ENCODE assay signal across 21 mouse cellular contexts in the genomic region with DNA sequence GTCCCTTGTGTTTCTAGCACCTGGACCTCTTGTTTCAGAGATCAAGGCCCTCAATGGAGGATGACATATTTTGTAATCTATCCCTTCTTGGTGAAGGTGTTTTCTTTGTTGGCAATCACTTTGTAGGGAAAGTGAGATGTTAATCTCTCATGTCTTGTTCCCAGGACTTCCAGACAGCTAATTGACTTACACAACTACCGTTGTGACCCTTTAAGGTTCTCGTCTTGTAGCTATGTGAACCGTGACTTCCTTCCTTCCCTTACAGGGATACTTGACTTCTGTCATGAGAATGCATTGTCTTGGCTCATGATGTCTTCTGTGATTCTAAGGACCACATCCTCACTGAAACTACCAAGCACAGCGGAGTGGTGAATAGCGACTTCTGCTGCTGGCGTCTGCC.
"Had no signal": no experiment of that assay in that cellular context is flagged by ENCODE, and none has a peak within 500 bp of the region (broad histone marks: within the 10 kb centered on the region; RNA-seq: fewer than 3 reads in every experiment).

No protein-coding gene starts in this region.

- DNase-seq: forebrain, postnatal 0 days; gastrocnemius, postnatal 14 days; gastrocnemius, postnatal 36 days; heart, adult 11 months; heart, adult 2 months; heart, postnatal 14 days; heart, postnatal 36 days; layer of hippocampus, adult 9-11 months; layer of hippocampus, postnatal 36 days; left cerebral cortex, postnatal 4 days had no signal

- H3K4me3 ChIP-seq: heart, adult 2 months; heart, embryonic 13.5 days; heart, embryonic 15.5 days; hindbrain, embryonic 13.5 days; hindbrain, embryonic 15.5 days; limb, embryonic 13.5 days; limb, embryonic 15.5 days; liver, embryonic 12.5 days had no signal

- H3K9ac ChIP-seq: forebrain, postnatal 0 days; heart, embryonic 13.5 days; heart, embryonic 15.5 days; hindbrain, embryonic 13.5 days; hindbrain, embryonic 15.5 days; limb, embryonic 13.5 days; limb, embryonic 15.5 days; liver, embryonic 12.5 days; liver, embryonic 14.5 days had no signal

- H3K27me3 ChIP-seq: heart, embryonic 13.5 days; heart, embryonic 15.5 days; hindbrain, embryonic 13.5 days; hindbrain, embryonic 15.5 days; limb, embryonic 13.5 days; limb, embryonic 15.5 days; liver, embryonic 12.5 days had no signal

- H3K4me1 ChIP-seq: heart, embryonic 13.5 days; heart, embryonic 15.5 days; hindbrain, embryonic 13.5 days; hindbrain, embryonic 15.5 days; limb, embryonic 13.5 days; limb, embryonic 15.5 days; liver, embryonic 12.5 days had no signal

- ATAC-seq: forebrain, postnatal 0 days; hindbrain, postnatal 0 days; intestine, embryonic 16.5 days; liver, embryonic 12.5 days had no signal

- H3K36me3 ChIP-seq: heart, embryonic 13.5 days; heart, embryonic 15.5 days; hindbrain, embryonic 13.5 days; hindbrain, embryonic 15.5 days; limb, embryonic 13.5 days; limb, embryonic 15.5 days; liver, embryonic 12.5 days had no signal

- H3K9me3 ChIP-seq: heart, embryonic 13.5 days; heart, embryonic 15.5 days; hindbrain, embryonic 15.5 days; limb, embryonic 15.5 days; liver, embryonic 12.5 days had no signal

- H3K27ac ChIP-seq: heart, adult 2 months; heart, embryonic 13.5 days; heart, embryonic 15.5 days; hindbrain, embryonic 13.5 days; hindbrain, embryonic 15.5 days; hindbrain, postnatal 0 days; limb, embryonic 13.5 days; limb, embryonic 15.5 days; liver, embryonic 12.5 days; liver, embryonic 14.5 days had no signal

- H3K4me2 ChIP-seq: heart, embryonic 11.5 days; heart, embryonic 13.5 days; heart, embryonic 15.5 days; hindbrain, embryonic 13.5 days; hindbrain, embryonic 15.5 days; limb, embryonic 13.5 days; limb, embryonic 15.5 days; liver, embryonic 12.5 days had no signal
